Mouse (Mus musculus) C2C12 (cell line): ENCODE results near the gene Olfr888. TPM values are rescaled to one million over a fixed set of nuclear protein-coding genes. Genes with fewer than 3 reads are reported as not detected.

Source experiments
- H3K27me3 ChIP-seq: one replicate; pipeline ENCODE4 v1.6.1; 2011; ENCODE audit not compliant: control insufficient read depth, insufficient read depth, insufficient read length
- H3K36me3 ChIP-seq: one replicate; pipeline ENCODE4 v1.6.1; 2011; ENCODE audit not compliant: control insufficient read depth, insufficient read depth
- H3K4me3 ChIP-seq: one replicate; pipeline ENCODE4 v1.5.1; 2011; ENCODE audit warnings: mild to moderate bottlenecking, control low read depth; ENCODE audit not compliant: poor library complexity, insufficient read depth, severe bottlenecking
- H3K79me2 ChIP-seq: one replicate; pipeline ENCODE4 v1.6.1; 2011; ENCODE audit not compliant: control insufficient read depth, insufficient read depth
- H3K79me3 ChIP-seq: one replicate; pipeline ENCODE4 v1.6.1; 2011; ENCODE audit warnings: low read depth, control low read depth
- H3ac ChIP-seq: one replicate; pipeline ENCODE3; 2011; ENCODE audit warnings: low read depth; ENCODE audit not compliant: control insufficient read depth, insufficient read length
- CEBPB ChIP-seq: IDR thresholded peaks from one replicate; pipeline ENCODE4 v1.6.1; 2011; ENCODE audit warnings: low read depth, mild to moderate bottlenecking, control low read depth, moderate library complexity
- CTCF ChIP-seq: IDR thresholded peaks from one replicate; pipeline ENCODE4 v1.5.1; 2011; ENCODE audit not compliant: control insufficient read depth, insufficient read depth, insufficient read length
- FOSL1 ChIP-seq: IDR thresholded peaks from one replicate; pipeline ENCODE4 v1.8.0; 2011; ENCODE audit warnings: mild to moderate bottlenecking, low read length; ENCODE audit not compliant: poor library complexity, insufficient read depth, severe bottlenecking
- MAX ChIP-seq: IDR thresholded peaks from one replicate; pipeline ENCODE4 v1.6.1; 2011; ENCODE audit warnings: mild to moderate bottlenecking, control low read depth
- MYOD1 ChIP-seq: IDR thresholded peaks from one replicate; pipeline ENCODE4 v1.6.1; 2011; ENCODE audit warnings: low read depth; ENCODE audit not compliant: control insufficient read depth, insufficient read length
- MYOG ChIP-seq: IDR thresholded peaks from one replicate; pipeline ENCODE4 v1.6.1; 2011; ENCODE audit not compliant: control insufficient read depth, insufficient read length; ENCODE audit errors: extremely low read depth
- USF1 ChIP-seq: IDR thresholded peaks from one replicate; pipeline ENCODE4 v1.6.1; 2011; ENCODE audit warnings: low read depth, mild to moderate bottlenecking, control low read depth, moderate library complexity
- long read RNA-seq, 2 experiments: library from polyadenylated mRNA; unstranded; transcript quantifications; one replicate each; pipeline ENCODE4 v2.0.0; 2019 to 2020
- polyA plus RNA-seq: library from polyadenylated mRNA; unstranded; fragments of >200 nt; fragmentation: generic; extraction: Trizol; gene quantifications from one replicate; pipeline ENCODE4 v1.2.1, GENCODE M21; 2012; ENCODE audit warnings: missing spikeins

Gene Olfr888
- polyA plus RNA-seq = not detected
- long read RNA-seq, experiment 1 = 0 reads
- long read RNA-seq, experiment 2 = 0 reads

GRCm38 (mm10) chr9:38107828-38108227 is at the start of gene Olfr888:
Gene Olfr888 (plus strand): TSS chr9:38108128.
- H3ac ChIP-seq = no peak within 1 kb of the TSS
- no peak within 1 kb of the TSS for H3K4me3 ChIP-seq
- no peaks in the 10 kb centered on the region for H3K79me3 ChIP-seq
- H3K36me3 ChIP-seq = no peaks in the 10 kb centered on the region
- TF ChIP-seq CTCF (no peak), MYOD1 (no peak), FOSL1 (no peak), USF1 (no peak), CEBPB (no peak), MAX (no peak), MYOG (no peak)
- no peaks in the 10 kb centered on the region for H3K27me3 ChIP-seq
- no peaks in the 10 kb centered on the region for H3K79me2 ChIP-seq

- Histone ChIP-seq H3ac (no peak within 1 kb of the TSS), H3K27me3 (no peaks in the 10 kb centered on the region), H3K4me3 (no peak within 1 kb of the TSS), H3K79me3 (no peaks in the 10 kb centered on the region), H3K36me3 (no peaks in the 10 kb centered on the region), H3K79me2 (no peaks in the 10 kb centered on the region)
- TF ChIP-seq MAX = no peak
- no peak for TF ChIP-seq FOSL1
- no peak for TF ChIP-seq MYOG
- TF ChIP-seq MYOD1 = no peak
- no peak for TF ChIP-seq CTCF
- TF ChIP-seq CEBPB = no peak
- TF ChIP-seq USF1 = no peak
Measured at GRCm38 (mm10) chr9:38061022-38061421, 46.9 kb upstream of the Olfr888 start, which contains the start of gene Olfr885. Gene Olfr885 (plus strand): TSS chr9:38061322.

- H3ac ChIP-seq = no peak within 1 kb of the TSS
- TF ChIP-seq USF1 = no peak
- no peak for TF ChIP-seq MYOD1
- H3K4me3 ChIP-seq = no peak within 1 kb of the TSS
- no peaks in the 10 kb centered on the region for H3K79me2 ChIP-seq
- no peaks in the 10 kb centered on the region for H3K27me3 ChIP-seq
- H3K36me3 ChIP-seq = no peaks in the 10 kb centered on the region
- H3K79me3 ChIP-seq = no peaks in the 10 kb centered on the region
Measured at GRCm38 (mm10) chr9:38083772-38084171, 24.2 kb upstream of the Olfr888 start, which contains the start of gene Olfr887. Gene Olfr887 (plus strand): TSS chr9:38084072.

GRCm38 (mm10) chr9:38114898-38115297 is 7.0 kb downstream of the Olfr888 start, which contains the start of gene Olfr889:
Gene Olfr889 (plus strand): TSS chr9:38115198.
- H3K79me3 ChIP-seq = no peaks in the 10 kb centered on the region
- no peak within 1 kb of the TSS for H3K4me3 ChIP-seq
- H3K79me2 ChIP-seq = no peaks in the 10 kb centered on the region
- H3K27me3 ChIP-seq = no peaks in the 10 kb centered on the region
- TF ChIP-seq FOSL1 = no peak
- TF ChIP-seq MAX = no peak
- no peak for TF ChIP-seq USF1
- TF ChIP-seq CEBPB = no peak
- TF ChIP-seq MYOD1 = no peak
- TF ChIP-seq MYOG = no peak
- no peak for TF ChIP-seq CTCF
- no peak within 1 kb of the TSS for H3ac ChIP-seq
- no peaks in the 10 kb centered on the region for H3K36me3 ChIP-seq

- TF ChIP-seq MAX = no peak
- no peak for TF ChIP-seq USF1
- TF ChIP-seq FOSL1 = no peak
- TF ChIP-seq MYOG = no peak
- no peak for TF ChIP-seq CTCF
- no peak for TF ChIP-seq MYOD1
- TF ChIP-seq CEBPB = no peak
- H3K4me3 ChIP-seq = no peak within 1 kb of the TSS
- H3K79me2 ChIP-seq = no peaks in the 10 kb centered on the region
- H3K79me3 ChIP-seq = no peaks in the 10 kb centered on the region
- no peaks in the 10 kb centered on the region for H3K27me3 ChIP-seq
- H3ac ChIP-seq = no peak within 1 kb of the TSS
- no peaks in the 10 kb centered on the region for H3K36me3 ChIP-seq
Measured at GRCm38 (mm10) chr9:38142217-38142616, 34.3 kb downstream of the Olfr888 start, which contains the start of gene Olfr890. Gene Olfr890 (plus strand): TSS chr9:38142517.

Other genes with a start within 250 kb of the Olfr888 start
- not detected for gene Olfr145, start 211.4 kb upstream of the Olfr888 start, polyA plus RNA-seq
- gene Olfr878, start 190.3 kb upstream of the Olfr888 start, polyA plus RNA-seq = not detected
- not detected for gene Olfr881, start 116.3 kb upstream of the Olfr888 start, polyA plus RNA-seq
- not detected for gene Olfr883, start 82.3 kb upstream of the Olfr888 start, polyA plus RNA-seq
- gene Olfr884, start 61.6 kb upstream of the Olfr888 start, polyA plus RNA-seq = not detected
- not detected for gene Olfr885, start 46.8 kb upstream of the Olfr888 start, polyA plus RNA-seq
- gene Olfr887, start 24.1 kb upstream of the Olfr888 start, polyA plus RNA-seq = not detected
- gene Olfr889, start 7.1 kb downstream of the Olfr888 start, polyA plus RNA-seq = 0.04 TPM
- gene Olfr890, start 34.4 kb downstream of the Olfr888 start, polyA plus RNA-seq = not detected
- gene Olfr891, start 72.7 kb downstream of the Olfr888 start, polyA plus RNA-seq = not detected
- not detected for gene Olfr893, start 100.2 kb downstream of the Olfr888 start, polyA plus RNA-seq
- gene Olfr894, start 109.9 kb downstream of the Olfr888 start, polyA plus RNA-seq = not detected
- gene Olfr143, start 144.6 kb downstream of the Olfr888 start, polyA plus RNA-seq = not detected
- not detected for gene Olfr895, start 159.7 kb downstream of the Olfr888 start, polyA plus RNA-seq
- gene Olfr896-ps1, start 183.0 kb downstream of the Olfr888 start, polyA plus RNA-seq = not detected
- gene Olfr25, start 220.9 kb downstream of the Olfr888 start, polyA plus RNA-seq = not detected
- not detected for gene Olfr898, start 240.3 kb downstream of the Olfr888 start, polyA plus RNA-seq